Mouse (Mus musculus) cerebellum, adult 2 months (tissue): ENCODE results near the gene Dock4.

Source experiments
- CTCF ChIP-seq: fragments of 200-500 bp; IDR thresholded peaks from 2 replicates; pipeline ENCODE4 v1.5.1; 2011; ENCODE audit warnings: low read depth, mild to moderate bottlenecking, control low read depth, low read length, moderate library complexity, borderline replicate concordance; ENCODE audit not compliant: insufficient read depth
- POLR2A ChIP-seq: fragments of 200-500 bp; IDR thresholded peaks from 2 replicates; pipeline ENCODE4 v1.6.1; 2011; ENCODE audit warnings: low read length, control low read depth, borderline replicate concordance; ENCODE audit not compliant: insufficient read depth

DNA sequence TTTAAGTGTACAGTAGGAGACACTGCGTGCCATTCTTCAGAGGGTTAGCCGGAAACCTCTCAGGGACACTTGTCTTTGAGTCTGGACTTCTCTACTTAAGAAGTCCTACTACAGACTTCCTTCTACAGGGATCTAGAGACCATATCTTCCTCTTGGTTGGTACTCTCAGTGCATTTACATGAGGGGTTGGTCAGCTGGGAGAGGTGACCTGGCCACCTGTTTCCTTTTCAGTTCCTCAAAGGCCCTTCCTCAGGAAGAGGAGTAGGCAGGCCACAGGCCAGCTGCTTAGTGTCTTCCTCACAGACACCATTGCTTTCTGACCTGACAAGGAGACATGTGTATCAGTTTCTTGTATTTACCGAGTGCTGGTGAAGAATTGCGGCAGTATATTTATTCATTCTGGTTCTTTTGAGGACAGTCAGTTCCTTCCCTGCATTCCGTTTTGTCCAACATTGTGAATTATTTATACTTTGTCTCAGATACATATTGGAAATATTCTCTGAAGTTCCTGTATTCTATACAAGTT, 380.2 kb downstream of the Dock4 start:
- TF ChIP-seq POLR2A: no peak
- no peak for TF ChIP-seq CTCF
